Mouse (Mus musculus) testis, adult 2 months (tissue): ENCODE measurements around the gene Ginm1. TPM values are rescaled to one million over a fixed set of nuclear protein-coding genes. Genes with fewer than 3 reads are reported as not detected.

ENCODE experiments used
- H3K27ac ChIP-seq: fragments of 200-500 bp; 2 replicates; pipeline ENCODE4 v1.5.1; 2012; ENCODE audit warnings: low read depth, low read length; ENCODE audit not compliant: control insufficient read depth, insufficient read depth
- H3K27me3 ChIP-seq: fragments of 200-500 bp; 2 replicates; pipeline ENCODE4 v1.6.1; 2012; ENCODE audit warnings: mild to moderate bottlenecking, low read length, moderate library complexity; ENCODE audit not compliant: control insufficient read depth, insufficient read depth
- H3K36me3 ChIP-seq: fragments of 200-500 bp; 2 replicates; pipeline ENCODE4 v1.6.1; 2012; ENCODE audit warnings: mild to moderate bottlenecking, low read length; ENCODE audit not compliant: control insufficient read depth, insufficient read depth
- H3K4me1 ChIP-seq: fragments of 200-500 bp; 2 replicates; pipeline ENCODE4 v1.6.1; 2012; ENCODE audit warnings: low read length; ENCODE audit not compliant: control insufficient read depth, insufficient read depth
- H3K4me3 ChIP-seq: fragments of 200-500 bp; 2 replicates; pipeline ENCODE4 v1.5.1; 2012; ENCODE audit warnings: low read depth, mild to moderate bottlenecking, low read length, moderate library complexity, mixed read lengths; ENCODE audit not compliant: control insufficient read depth
- CTCF ChIP-seq: fragments of 200-500 bp; IDR thresholded peaks from 2 replicates; pipeline ENCODE4 v1.5.1; 2012; ENCODE audit warnings: low read depth, mild to moderate bottlenecking, inconsistent platforms, low read length, moderate library complexity; ENCODE audit not compliant: control insufficient read depth, insufficient read depth, insufficient replicate concordance
- POLR2A ChIP-seq: fragments of 200-500 bp; IDR thresholded peaks from 2 replicates; pipeline ENCODE4 v1.6.1; 2012; ENCODE audit warnings: low read depth, mild to moderate bottlenecking, inconsistent platforms, low read length, moderate library complexity; ENCODE audit not compliant: control insufficient read depth
- polyA plus RNA-seq: library from polyadenylated mRNA; depleted of rRNA; stranded (reverse); fragments of >200 nt; gene quantifications from 2 replicates; pipeline ENCODE4 v1.2.3, GENCODE M21; 2012

Ginm1 gene
- polyA plus RNA-seq, 1 experiment = 19.1 TPM

DNA sequence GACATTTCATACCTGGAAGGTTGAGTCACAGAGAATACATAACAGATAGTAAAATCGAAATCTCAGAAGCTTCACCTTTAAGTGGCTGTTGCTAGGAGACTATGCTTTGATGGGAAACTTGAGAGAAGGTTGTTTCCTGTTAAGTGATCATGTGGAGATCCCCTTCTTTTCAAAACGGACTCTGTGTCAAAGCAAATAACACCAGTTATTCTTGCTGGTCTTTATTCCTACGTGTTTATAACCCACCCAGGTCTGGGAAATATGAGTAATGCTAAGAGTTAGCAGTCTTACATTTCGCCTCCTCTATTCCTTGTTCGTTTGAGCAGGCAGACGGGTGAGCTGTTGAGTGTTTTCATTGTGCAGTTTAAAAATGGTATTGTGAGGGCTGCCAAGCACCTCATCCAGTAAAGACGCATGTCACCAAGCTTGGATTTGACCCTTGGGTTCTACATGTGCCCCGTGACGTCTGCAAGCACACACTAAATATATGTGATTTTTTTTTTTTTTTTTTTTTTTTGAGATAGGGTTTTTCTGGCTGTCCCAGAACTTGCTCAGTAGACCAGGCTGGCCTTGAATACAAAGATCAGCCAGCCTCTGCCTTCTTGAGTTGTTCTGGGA is 32.1 kb upstream of the Ginm1 start:
- Histone ChIP-seq H3K36me3 (no peaks in the 10 kb centered on the region; the same call in 1 of the 2 replicates), H3K27ac (no peak overlapping the region), H3K4me1 (no peaks in the 10 kb centered on the region; the same call in 1 of the 2 replicates), H3K4me3 (no peak overlapping the region), H3K27me3 (no peaks in the 10 kb centered on the region)
- TF ChIP-seq POLR2A = no peak
- no peak for TF ChIP-seq CTCF

DNA sequence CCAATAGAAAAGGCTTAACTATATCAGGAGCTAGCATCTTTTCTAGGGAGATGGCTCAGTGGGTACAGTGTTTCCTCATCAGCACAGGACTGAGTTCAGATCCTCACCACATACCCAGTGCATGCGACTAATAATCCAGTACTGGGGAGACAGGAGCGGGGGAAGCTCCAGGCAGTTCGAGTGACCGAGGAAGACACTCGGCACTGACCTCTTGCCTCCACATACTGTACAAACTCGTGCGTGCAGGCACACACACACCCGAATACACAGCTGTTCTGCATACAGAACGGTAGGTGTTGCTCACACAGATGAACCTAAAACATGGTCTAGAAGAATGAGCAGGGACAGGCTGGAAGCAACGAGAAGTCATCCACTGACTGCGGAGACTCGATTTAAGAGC is 29.4 kb upstream of the Ginm1 start:
- no peaks in the 10 kb centered on the region; the same call in 1 of the 2 replicates for H3K36me3 ChIP-seq
- no peaks in the 10 kb centered on the region for H3K27me3 ChIP-seq
- no peak for TF ChIP-seq CTCF
- no peak for TF ChIP-seq POLR2A
- H3K27ac ChIP-seq = no peak overlapping the region
- H3K4me1 ChIP-seq = no peaks in the 10 kb centered on the region; the same call in 1 of the 2 replicates
- H3K4me3 ChIP-seq = no peak overlapping the region

DNA sequence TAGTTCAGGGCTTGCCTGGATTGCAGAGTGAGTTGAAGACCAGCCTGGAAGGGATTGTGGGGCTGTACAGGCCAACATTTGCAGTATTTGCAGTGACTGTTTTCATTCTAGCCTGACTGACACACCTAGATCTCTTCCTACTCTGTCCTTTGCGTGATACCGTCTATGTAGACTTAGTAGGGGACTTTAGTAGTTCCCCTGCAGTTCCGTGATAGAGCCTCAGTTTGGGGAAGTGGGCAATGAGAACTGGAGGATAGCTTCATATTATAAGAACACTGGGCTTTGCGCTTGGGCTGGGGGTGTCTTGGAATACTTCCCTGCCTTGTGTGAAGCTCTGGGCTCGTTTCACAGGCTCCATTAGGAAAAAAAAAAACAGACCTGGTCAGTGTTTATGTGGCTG is 27.5 kb upstream of the Ginm1 start:
- TF ChIP-seq POLR2A = no peak
- no peak for TF ChIP-seq CTCF
- H3K27ac ChIP-seq = no peak overlapping the region
- H3K4me1 ChIP-seq = no peaks in the 10 kb centered on the region; the same call in 1 of the 2 replicates
- H3K4me3 ChIP-seq = no peak overlapping the region
- H3K27me3 ChIP-seq = no peaks in the 10 kb centered on the region
- H3K36me3 ChIP-seq = no peaks in the 10 kb centered on the region; the same call in 1 of the 2 replicates

DNA sequence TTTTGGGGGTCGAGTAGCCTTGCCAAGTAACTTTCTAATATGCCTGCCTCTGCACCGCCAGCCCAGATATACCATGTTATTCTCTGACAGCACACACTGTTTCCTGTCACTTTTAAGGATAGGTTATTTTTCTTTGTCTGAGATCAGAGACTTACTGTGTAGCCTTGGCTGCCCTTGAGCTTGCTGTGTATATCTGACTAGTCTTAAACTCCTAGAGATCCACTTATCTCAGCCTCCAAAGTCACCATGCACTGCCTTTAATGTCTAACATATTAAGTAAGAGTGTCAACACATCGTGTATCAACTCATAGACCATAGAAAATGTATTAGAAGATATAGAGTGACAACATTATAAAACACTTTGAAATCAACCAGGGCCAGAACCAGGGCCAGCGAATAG is 27.0 kb upstream of the Ginm1 start:
- no peaks in the 10 kb centered on the region; the same call in 1 of the 2 replicates for H3K36me3 ChIP-seq
- no peak overlapping the region for H3K27ac ChIP-seq
- H3K27me3 ChIP-seq = no peaks in the 10 kb centered on the region
- H3K4me3 ChIP-seq = no peak overlapping the region
- no peak for TF ChIP-seq CTCF
- no peak for TF ChIP-seq POLR2A
- no peaks in the 10 kb centered on the region for H3K4me1 ChIP-seq

DNA sequence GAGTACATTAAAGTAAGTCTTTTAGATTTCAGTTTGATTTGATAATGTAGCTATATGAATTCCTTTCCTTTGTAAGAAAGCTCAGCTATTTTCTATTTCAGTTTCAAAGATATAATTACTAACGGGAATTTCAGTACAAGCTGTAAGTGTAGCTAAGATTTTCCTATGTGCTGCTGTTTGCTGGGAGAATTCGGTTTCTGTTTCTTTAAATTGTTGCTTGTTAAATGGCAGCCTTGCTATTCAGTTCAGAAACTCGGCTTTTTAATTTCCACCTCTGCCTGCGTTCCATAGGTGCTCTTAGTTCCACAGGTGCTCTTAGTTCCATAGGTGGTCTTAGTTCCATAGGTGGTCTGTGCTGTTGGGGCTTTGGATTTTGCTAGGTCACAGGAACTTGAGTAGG is 26.5 kb upstream of the Ginm1 start:
- Histone ChIP-seq H3K4me1 (no peaks in the 10 kb centered on the region), H3K4me3 (no peak overlapping the region), H3K27me3 (no peaks in the 10 kb centered on the region), H3K36me3 (no peaks in the 10 kb centered on the region; the same call in 1 of the 2 replicates), H3K27ac (no peak overlapping the region)
- TF ChIP-seq CTCF (no peak), POLR2A (no peak)

DNA sequence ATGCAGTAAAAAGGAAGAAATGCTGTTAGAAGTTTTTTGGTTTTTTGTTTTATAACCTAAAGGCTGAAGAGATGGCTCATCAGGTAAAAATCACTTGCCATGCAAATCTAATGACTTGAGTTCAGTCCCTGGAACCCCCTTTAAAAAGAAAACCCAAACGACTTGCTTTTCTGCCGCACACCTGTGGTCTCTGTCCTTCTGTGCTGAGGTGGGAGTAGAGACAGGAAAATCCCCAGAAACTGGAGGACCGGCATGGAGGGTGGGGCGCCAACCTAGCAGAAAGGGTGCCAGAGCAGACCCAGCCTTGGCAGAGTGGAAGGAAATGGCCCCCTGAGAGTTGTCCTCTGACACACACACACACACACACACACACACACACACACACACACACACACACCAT is 26.1 kb upstream of the Ginm1 start:
- no peak overlapping the region for H3K4me3 ChIP-seq
- H3K27me3 ChIP-seq = no peaks in the 10 kb centered on the region
- no peak overlapping the region for H3K27ac ChIP-seq
- TF ChIP-seq CTCF (no peak), POLR2A (no peak)
- H3K36me3 ChIP-seq = no peaks in the 10 kb centered on the region; the same call in 1 of the 2 replicates
- no peaks in the 10 kb centered on the region for H3K4me1 ChIP-seq

DNA sequence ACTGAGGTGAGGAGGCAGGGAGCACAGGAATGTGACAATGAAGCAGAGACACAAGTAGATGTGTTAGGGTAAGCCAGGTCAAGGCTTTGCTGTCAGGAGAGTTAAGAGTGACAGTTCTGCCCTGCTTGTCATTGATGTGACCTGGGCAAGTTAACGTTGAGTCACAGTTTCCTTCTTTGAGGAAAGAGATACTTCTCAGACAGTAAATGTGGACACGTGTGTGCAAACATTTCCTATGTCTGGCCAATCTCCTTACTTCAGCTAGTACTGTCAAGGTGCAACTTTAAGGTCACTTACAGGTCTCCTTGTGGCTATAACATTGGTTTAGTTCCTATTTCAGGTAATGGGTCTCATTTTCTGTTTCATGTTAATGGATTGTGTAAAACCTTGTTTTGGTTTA is 23.9 kb upstream of the Ginm1 start:
- Histone ChIP-seq H3K4me1 (no peaks in the 10 kb centered on the region), H3K36me3 (no peaks in the 10 kb centered on the region), H3K4me3 (no peak overlapping the region), H3K27ac (no peak overlapping the region), H3K27me3 (no peaks in the 10 kb centered on the region)
- no peak for TF ChIP-seq CTCF
- TF ChIP-seq POLR2A = no peak
